Comparison of ENCODE assay signal across 8 mouse cellular contexts in genomic region chr6:127454344-127454707, GRCm38 (mm10). TPM values are rescaled to one million over a fixed set of nuclear protein-coding genes. Genes with fewer than 3 reads are reported as not detected.
DNase-seq lines count a peak whose midpoint lies in the region; ATAC-seq and TF ChIP-seq lines count a peak whose summit lies in the region.

No protein-coding gene starts in this region.

- no peaks in the 10 kb centered on the region for H3K36me3 ChIP-seq in erythroblast, embryonic 14.5 days (ENCODE audit: control insufficient read depth)
- H3K36me3 ChIP-seq in spleen, adult 2 months (ENCODE audit: control insufficient read depth, insufficient read depth, low read length), result no peaks in the 10 kb centered on the region
- no peaks in the 10 kb centered on the region for H3K36me3 ChIP-seq in limb, embryonic 14.5 days (ENCODE audit: control insufficient read depth, insufficient read depth, low read length)
- no peaks in the 10 kb centered on the region for H3K36me3 ChIP-seq in stomach, embryonic 16.5 days (ENCODE audit: control insufficient read depth, insufficient read depth, low read length)

- no peak for TF ChIP-seq CTCF in spleen, adult 2 months (IDR thresholded peaks at IDR 0.05; ENCODE audit: extremely low read depth, insufficient read depth, insufficient read length, insufficient replicate concordance)

- peaks cover 18% of the 10 kb centered on the region for H3K4me1 ChIP-seq in erythroblast, embryonic 14.5 days (ENCODE audit: control insufficient read depth)
- H3K4me1 ChIP-seq in spleen, adult 2 months (ENCODE audit: control insufficient read depth, insufficient read depth, insufficient read length), result no peaks in the 10 kb centered on the region; the same call in 1 of the 2 replicates
- no peaks in the 10 kb centered on the region for H3K4me1 ChIP-seq in limb, embryonic 14.5 days (ENCODE audit: control insufficient read depth, insufficient read depth, low read length)
- no peaks in the 10 kb centered on the region for H3K4me1 ChIP-seq in stomach, embryonic 16.5 days (ENCODE audit: control insufficient read depth, insufficient read depth, low read length)

- no peak for DNase-seq in spleen, adult 2 months (ENCODE audit: low read depth in 1 of 2, low spot score in 2 of 2)
- DNase-seq in spleen, postnatal 36 days (ENCODE audit: low spot score in 2 of 2), result no peak
- DNase-seq in limb, embryonic 14.5 days (ENCODE audit: low spot score), result no peak
- DNase-seq in spleen, adult 12 weeks (ENCODE audit: low spot score), result no peak

- ATAC-seq in erythroblast, adult 5-6 weeks (replicated peaks; ENCODE audit: low FRiP score, poor library complexity, severe bottlenecking), result no peak
- ATAC-seq in limb, embryonic 14.5 days (ENCODE audit: low FRiP score, low read depth), result no peak
- ATAC-seq in stomach, embryonic 16.5 days (ENCODE audit: insufficient read depth, low FRiP score), result no peak
- ATAC-seq in inflammation-experienced regulatory T-cells, adult 6 months, result no peak

- WGBS in spleen, adult 2 months, result 29% methylated on average over 10 of the region's 10 CpGs
- WGBS in limb, embryonic 14.5 days, result 45% methylated on average over 10 of the region's 10 CpGs
- 28% methylated on average over 10 of the region's 10 CpGs for WGBS in stomach, embryonic 16.5 days

- peak overlapping the region; percentile 72 for H3K9ac ChIP-seq in limb, embryonic 14.5 days (ENCODE audit: low read depth, low read length, severe bottlenecking)
- peak overlapping the region; percentile 77 for H3K9ac ChIP-seq in stomach, embryonic 16.5 days (ENCODE audit: low read length)

- no peaks in the 10 kb centered on the region for H3K9me3 ChIP-seq in erythroblast, embryonic 14.5 days (ENCODE audit: control insufficient read depth, low read length)
- H3K9me3 ChIP-seq in limb, embryonic 14.5 days (ENCODE audit: control insufficient read depth, low read length), result no peaks in the 10 kb centered on the region
- no peaks in the 10 kb centered on the region for H3K9me3 ChIP-seq in stomach, embryonic 16.5 days (replicated peaks; ENCODE audit: control insufficient read depth, low read length)

- H3K4me2 ChIP-seq in limb, embryonic 14.5 days (replicated peaks; ENCODE audit: low read depth, low read length, severe bottlenecking), result peak overlapping the region; percentile 43
- peak overlapping the region; percentile 62 for H3K4me2 ChIP-seq in stomach, embryonic 16.5 days (ENCODE audit: low read depth, low read length)

- no peak for TF ChIP-seq POLR2A in spleen, adult 2 months (IDR thresholded peaks at IDR 0.05; ENCODE audit: low read depth, low read length)
- TF ChIP-seq POLR2A in limb, embryonic 14.5 days (IDR thresholded peaks at IDR 0.05; ENCODE audit: borderline replicate concordance, extremely low read depth, insufficient read depth, insufficient read length), result no peak

- peak overlapping the region; percentile 92 for H3K4me3 ChIP-seq in erythroblast, embryonic 14.5 days (replicated peaks)
- peak overlapping the region; percentile 88 for H3K4me3 ChIP-seq in spleen, adult 2 months (ENCODE audit: extremely low read depth, insufficient read depth, insufficient read length)
- peak overlapping the region; percentile 57 for H3K4me3 ChIP-seq in limb, embryonic 14.5 days (replicated peaks; ENCODE audit: low read length)
- peak overlapping the region; percentile 63 for H3K4me3 ChIP-seq in stomach, embryonic 16.5 days (replicated peaks; ENCODE audit: low read length)

- peaks cover 16% of the 10 kb centered on the region for H3K27me3 ChIP-seq in erythroblast, embryonic 14.5 days (ENCODE audit: control insufficient read depth)
- no peaks in the 10 kb centered on the region for H3K27me3 ChIP-seq in spleen, adult 2 months (ENCODE audit: control insufficient read depth, insufficient read depth, low read length)
- 0 out of 2 replicates have a peak, but pooled peaks cover 2% of the 10 kb centered on the region for H3K27me3 ChIP-seq in limb, embryonic 14.5 days (ENCODE audit: control insufficient read depth, insufficient read depth, low read length)
- H3K27me3 ChIP-seq in stomach, embryonic 16.5 days (ENCODE audit: control insufficient read depth, insufficient read depth, low read length), result no peaks in the 10 kb centered on the region

- no peak overlapping the region for H3K27ac ChIP-seq in spleen, adult 2 months (ENCODE audit: insufficient read depth, low read length)
- H3K27ac ChIP-seq in limb, embryonic 14.5 days (replicated peaks; ENCODE audit: low read depth, low read length), result peak overlapping the region; percentile 90; the same call in 1 of the 2 replicates
- H3K27ac ChIP-seq in stomach, embryonic 16.5 days (ENCODE audit: low read length), result no peak overlapping the region

RNA-seq across cellular contexts. Expression of gene Parp11, which starts 7.7 kb away (rescaled TPM):
- 0.18 and 0.19 TPM in 2 replicates for polyA plus RNA-seq in erythroblast, embryonic 14.5 days (2012)
- 4.0 and 15.0 TPM in 2 replicates for total RNA-seq in erythroblast, adult 5-6 weeks (2015; ENCODE audit: low replicate concordance)
- total RNA-seq in erythroblast, adult 5-6 weeks (2017; ENCODE audit: low replicate concordance), result 24.2 and 25.0 TPM in 2 replicates
- polyA plus RNA-seq in spleen, adult 2 months (2012; rRNA removed), result 11.7 and 13.2 TPM in 2 replicates
- polyA plus RNA-seq in limb, embryonic 14.5 days (2012; rRNA removed), result 27.3 and 27.8 TPM in 2 replicates
- polyA plus RNA-seq in limb, embryonic 14.5 days (2014; fragmentation: Nextera tagmentation; extraction: Ambion mirVana), result 25.4 and 30.7 TPM in 2 replicates
- polyA plus RNA-seq in stomach, embryonic 16.5 days (2015; fragmentation: Nextera tagmentation; extraction: Ambion mirVana), result 21.8 and 24.7 TPM in 2 replicates
- 10 to 100 TPM; 33.3 to 66.4 (median 57.1) TPM for polyA plus RNA-seq in inflammation-experienced regulatory T-cells, adult 6 months (2017; shearing (Covaris generic))

Comparison
In these comparisons a context has a peak if more than half of its experiments do, and no peak if none do; other contexts are left out.
1. RNA of gene Parp11, which starts 7.7 kb away (polyA plus RNA-seq): 33.3 to 66.4 TPM in inflammation-experienced regulatory T-cells, adult 6 months, 25.4 to 30.7 TPM in limb, embryonic 14.5 days, 21.8 to 24.7 TPM in stomach, embryonic 16.5 days and 11.7 to 13.2 TPM in spleen, adult 2 months; 0.18 to 0.19 TPM in erythroblast, embryonic 14.5 days; every median in the first group is over 10 times any median in the second.
2. Peak in every context shown above with its lines, with median percentiles within 50 percentile points of each other: H3K4me3 ChIP-seq.